29 mouse cellular contexts compared by ENCODE assay signal in the genomic region with DNA sequence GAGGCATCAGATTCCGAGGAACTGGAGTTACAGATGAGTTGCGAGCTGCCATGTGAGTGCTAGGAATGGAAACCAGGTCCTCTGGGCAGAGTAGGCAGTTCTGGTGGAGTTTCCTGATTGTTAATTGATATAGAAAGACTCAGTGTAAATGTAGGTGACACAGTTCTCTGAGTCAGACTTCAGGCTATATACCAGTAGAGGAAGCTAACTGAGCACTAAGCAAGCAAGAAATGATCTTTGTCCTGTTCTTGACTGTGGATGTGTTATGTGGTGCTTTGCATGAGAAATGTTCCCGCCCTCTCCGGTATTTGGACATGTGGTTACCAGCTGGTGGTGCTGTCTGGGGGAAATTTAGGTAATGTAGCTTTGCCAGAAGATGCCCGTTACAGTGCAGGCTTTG.
DNase-seq lines count a peak whose midpoint lies in the region; ATAC-seq and TF ChIP-seq lines count a peak whose summit lies in the region.
"Had no signal": no experiment of that assay in that cellular context is flagged by ENCODE, and none has a peak within 500 bp of the region (broad histone marks: within the 10 kb centered on the region; RNA-seq: fewer than 3 reads in every experiment).

No protein-coding gene starts in this region.

- DNase-seq in heart, adult 2 months = no peak
- DNase-seq in heart, postnatal 14 days = no peak
- no peak for DNase-seq in heart, adult 9 months (ENCODE audit: low spot score in 2 of 2)
- DNase-seq in kidney, postnatal 25 days = no peak
- DNase-seq in stomach, postnatal 0 days (ENCODE audit: low spot score) = no peak
- no peak for DNase-seq in cerebellum, adult 8-10 months
- DNase-seq: adrenal gland, postnatal 25 days; cerebellum, adult 18-20 months; cerebellum, postnatal 14 days; gastrocnemius, postnatal 10 days; kidney, adult 2 months; layer of hippocampus, postnatal 36 days; left cerebral cortex, postnatal 4 days; retina, postnatal 1 day; right cerebral cortex, postnatal 14 days; spleen, adult 18-20 months; thymus, adult 18-20 months; thymus, postnatal 25 days had no signal

- no peak overlapping the region for H3K4me3 ChIP-seq in heart, adult 2 months
- H3K4me3 ChIP-seq in heart, embryonic 15.5 days = no peak overlapping the region
- H3K4me3 ChIP-seq in kidney, embryonic 16.5 days (ENCODE audit: low read length) = no peak overlapping the region
- H3K4me3 ChIP-seq in stomach, postnatal 0 days (ENCODE audit: low read depth, low read length) = no peak overlapping the region
- H3K4me3 ChIP-seq: erythroblast, embryonic 14.5 days; hindbrain, embryonic 12.5 days; liver, embryonic 15.5 days; lung, embryonic 15.5 days; midbrain, embryonic 10.5 days; midbrain, embryonic 15.5 days; neural tube, embryonic 15.5 days had no signal

- H3K9ac ChIP-seq in heart, adult 2 months (ENCODE audit: low read depth, low read length) = no peak overlapping the region
- H3K9ac ChIP-seq in heart, embryonic 15.5 days = no peak overlapping the region
- no peak overlapping the region for H3K9ac ChIP-seq in kidney, embryonic 16.5 days (replicated peaks; ENCODE audit: low read length)
- no peak overlapping the region for H3K9ac ChIP-seq in stomach, postnatal 0 days (ENCODE audit: low read length)
- H3K9ac ChIP-seq: hindbrain, embryonic 12.5 days; liver, embryonic 15.5 days; lung, embryonic 15.5 days; midbrain, embryonic 15.5 days; neural tube, embryonic 15.5 days had no signal

- no peak for TF ChIP-seq EP300 in heart, adult 2 months (IDR thresholded peaks at IDR 0.05; ENCODE audit: insufficient read depth, low read depth, low read length)
- no peak for TF ChIP-seq EP300 in stomach, postnatal 0 days (optimal IDR thresholded peaks at IDR 0.05)

- 91% methylated on average over 5 of the region's 5 CpGs for WGBS in heart, adult 2 months
- 90% methylated on average over 5 of the region's 5 CpGs for WGBS in heart, embryonic 15.5 days
- WGBS in kidney, embryonic 16.5 days = 93% methylated on average over 5 of the region's 5 CpGs
- WGBS in stomach, postnatal 0 days = 90% methylated on average over 5 of the region's 5 CpGs

- H3K79me2 ChIP-seq in heart, adult 2 months (replicated peaks; ENCODE audit: control insufficient read depth, insufficient read depth, low read length) = no peaks in the 10 kb centered on the region

- no peaks in the 10 kb centered on the region for H3K9me3 ChIP-seq in heart, embryonic 15.5 days (replicated peaks)
- no peaks in the 10 kb centered on the region for H3K9me3 ChIP-seq in kidney, embryonic 16.5 days (ENCODE audit: low read length)
- no peaks in the 10 kb centered on the region for H3K9me3 ChIP-seq in stomach, postnatal 0 days (ENCODE audit: control insufficient read depth, low read length)
- H3K9me3 ChIP-seq: liver, embryonic 15.5 days; lung, embryonic 15.5 days; midbrain, embryonic 10.5 days; midbrain, embryonic 15.5 days; neural tube, embryonic 15.5 days had no signal

- peaks cover 2% of the 10 kb centered on the region for H3K36me3 ChIP-seq in heart, adult 2 months (ENCODE audit: control insufficient read depth, insufficient read depth, low read length)
- no peaks in the 10 kb centered on the region for H3K36me3 ChIP-seq in heart, embryonic 15.5 days
- H3K36me3 ChIP-seq in kidney, embryonic 16.5 days (ENCODE audit: insufficient read depth, low read length) = no peaks in the 10 kb centered on the region
- no peaks in the 10 kb centered on the region for H3K36me3 ChIP-seq in stomach, postnatal 0 days (ENCODE audit: control insufficient read depth, insufficient read depth, low read length)
- H3K36me3 ChIP-seq: hindbrain, embryonic 12.5 days; liver, embryonic 15.5 days; lung, embryonic 15.5 days; midbrain, embryonic 10.5 days; midbrain, embryonic 15.5 days; neural tube, embryonic 15.5 days had no signal

- H3K4me2 ChIP-seq in heart, embryonic 15.5 days = no peak overlapping the region
- H3K4me2 ChIP-seq in kidney, embryonic 16.5 days (replicated peaks; ENCODE audit: low read depth, low read length) = no peak overlapping the region
- H3K4me2 ChIP-seq in stomach, postnatal 0 days (replicated peaks; ENCODE audit: low read depth) = no peak overlapping the region
- H3K4me2 ChIP-seq: hindbrain, embryonic 12.5 days; liver, embryonic 15.5 days; lung, embryonic 15.5 days; midbrain, embryonic 15.5 days; neural tube, embryonic 15.5 days had no signal

- intact Hi-C loops in heart, adult 2 months (cut with DNase I) = loop anchor here (5.0 kb wide), 1 partner anchor 67 kb away; no protein-coding TSS in a partner anchor
- intact Hi-C loops in heart, postnatal 14 days (cut with DNase I) = loop anchor here (5.0 kb wide), 2 partner anchors 122 to 143 kb away; no protein-coding TSS in a partner anchor

- no peak for TF ChIP-seq CTCF in heart, adult 2 months (IDR thresholded peaks at IDR 0.05)
- TF ChIP-seq CTCF in stomach, postnatal 0 days (IDR thresholded peaks at IDR 0.05; ENCODE audit: low read depth) = no peak

- H3K4me1 ChIP-seq in heart, adult 2 months (ENCODE audit: control insufficient read depth, insufficient read depth, low read length) = peaks cover 2% of the 10 kb centered on the region
- no peaks in the 10 kb centered on the region for H3K4me1 ChIP-seq in heart, embryonic 15.5 days (replicated peaks)
- H3K4me1 ChIP-seq in kidney, embryonic 16.5 days (ENCODE audit: insufficient read depth, low read length) = no peaks in the 10 kb centered on the region
- no peaks in the 10 kb centered on the region for H3K4me1 ChIP-seq in stomach, postnatal 0 days (replicated peaks; ENCODE audit: control insufficient read depth, insufficient read depth)
- H3K4me1 ChIP-seq: hindbrain, embryonic 12.5 days; liver, embryonic 15.5 days; lung, embryonic 15.5 days; midbrain, embryonic 10.5 days; midbrain, embryonic 15.5 days; neural tube, embryonic 15.5 days had no signal

- H3K27me3 ChIP-seq in heart, adult 2 months (ENCODE audit: control insufficient read depth, insufficient read depth, low read length) = no peaks in the 10 kb centered on the region
- no peaks in the 10 kb centered on the region for H3K27me3 ChIP-seq in heart, embryonic 15.5 days
- no peaks in the 10 kb centered on the region for H3K27me3 ChIP-seq in kidney, embryonic 16.5 days (ENCODE audit: insufficient read depth, low read length)
- no peaks in the 10 kb centered on the region for H3K27me3 ChIP-seq in stomach, postnatal 0 days (ENCODE audit: control insufficient read depth, insufficient read depth, low read length)
- H3K27me3 ChIP-seq: hindbrain, embryonic 12.5 days; liver, embryonic 15.5 days; lung, embryonic 15.5 days; midbrain, embryonic 15.5 days; neural tube, embryonic 15.5 days; Patski had no signal

- no peak for ATAC-seq in heart, embryonic 15.5 days (replicated peaks; ENCODE audit: insufficient number of reproducible peaks, insufficient read depth, low FRiP score, low read depth)
- no peak for ATAC-seq in kidney, embryonic 16.5 days (ENCODE audit: low FRiP score, low TSS enrichment)
- ATAC-seq in stomach, postnatal 0 days (ENCODE audit: low FRiP score, low TSS enrichment) = peak; percentile 77
- ATAC-seq: forebrain, embryonic 16.5 days; midbrain, embryonic 15.5 days had no signal

- peak overlapping the region; percentile 67 for H3K27ac ChIP-seq in heart, adult 2 months
- peak overlapping the region; percentile 34 for H3K27ac ChIP-seq in heart, embryonic 15.5 days
- H3K27ac ChIP-seq in kidney, embryonic 16.5 days (ENCODE audit: low read length) = 0 out of 2 replicates have a peak overlapping the region, but pooled peaks have one; percentile 15
- H3K27ac ChIP-seq in stomach, postnatal 0 days (replicated peaks) = no peak overlapping the region
- H3K27ac ChIP-seq: hindbrain, embryonic 12.5 days; liver, embryonic 15.5 days; lung, embryonic 15.5 days; midbrain, embryonic 10.5 days; midbrain, embryonic 15.5 days; neural tube, embryonic 15.5 days had no signal

- no peak for TF ChIP-seq POLR2A in heart, adult 2 months (IDR thresholded peaks at IDR 0.05; ENCODE audit: insufficient read depth, low read depth, low read length)
